Mouse (Mus musculus) brain, embryonic 14.5 days (tissue): ENCODE results near the gene Ptbp1. TPM values are rescaled to one million over a fixed set of nuclear protein-coding genes. Genes with fewer than 3 reads are reported as not detected.

Source experiments
- DNase-seq: peaks from one replicate; pipeline ENCODE4 v3.0.0-alpha.2; 2011; ENCODE audit warnings: low read depth
- CTCF ChIP-seq: fragments of 200-500 bp; IDR thresholded peaks from 2 replicates; pipeline ENCODE4 v1.5.1; 2012; ENCODE audit warnings: inconsistent platforms, mild to moderate bottlenecking, moderate library complexity, borderline replicate concordance; ENCODE audit not compliant: insufficient read depth, insufficient read length; ENCODE audit errors: extremely low read depth
- POLR2A ChIP-seq: fragments of 200-500 bp; IDR thresholded peaks from 2 replicates; pipeline ENCODE4 v1.6.1; 2012; ENCODE audit warnings: mild to moderate bottlenecking, inconsistent platforms, borderline replicate concordance; ENCODE audit not compliant: poor library complexity, insufficient read depth, insufficient read length, severe bottlenecking; ENCODE audit errors: extremely low read depth
- polyA plus RNA-seq: library from polyadenylated mRNA; depleted of rRNA; stranded (reverse); fragments of >200 nt; gene quantifications from 2 replicates; pipeline ENCODE4 v1.2.3, GENCODE M21; 2012

The Ptbp1 gene
- polyA plus RNA-seq, 1 experiment: 194 TPM

DNA sequence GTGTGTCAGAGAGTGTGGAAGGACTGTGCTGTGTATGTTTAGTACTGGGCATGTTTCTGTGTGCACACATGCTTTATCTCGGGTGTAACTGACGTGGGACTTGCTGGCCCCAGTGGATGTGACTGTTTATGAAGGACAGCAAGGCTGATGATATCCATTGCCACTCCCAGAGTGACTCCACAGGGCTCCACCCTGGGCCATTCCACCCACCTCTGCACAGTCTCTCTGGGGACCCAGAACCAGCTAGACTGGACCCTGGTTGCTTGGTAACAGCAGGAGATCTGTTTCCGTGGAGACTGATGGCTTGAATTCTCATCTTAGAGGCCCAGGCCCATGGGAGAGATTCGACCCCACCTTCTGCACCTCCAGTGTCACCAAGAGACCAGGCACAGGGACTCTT is 36.0 kb upstream of the Ptbp1 start:
- TF ChIP-seq POLR2A: no peak
- no peak for TF ChIP-seq CTCF
- no peak for DNase-seq

DNA sequence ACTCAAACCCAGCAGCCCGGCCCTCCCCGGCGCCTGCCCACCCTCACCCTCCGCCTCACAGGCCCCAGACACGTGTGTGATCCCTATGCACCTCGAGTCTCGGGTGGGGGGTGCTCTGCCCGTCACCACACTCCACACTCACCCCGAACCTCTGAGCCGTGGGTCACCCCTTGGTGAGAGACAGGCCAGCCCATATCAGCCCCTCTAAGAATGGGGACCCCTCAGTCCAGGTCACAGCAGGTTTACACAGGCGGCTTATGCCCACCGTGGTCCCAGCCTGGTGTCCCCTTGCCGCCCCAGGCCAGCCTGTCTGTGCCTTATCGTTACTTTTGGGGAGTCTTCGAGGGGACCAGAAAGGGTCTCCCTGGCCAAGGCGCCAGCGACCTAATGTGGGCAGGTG is 34.6 kb upstream of the Ptbp1 start:
- TF ChIP-seq POLR2A (no peak), CTCF (no peak)
- no peak for DNase-seq

- no peak for DNase-seq
- TF ChIP-seq POLR2A: no peak
- no peak for TF ChIP-seq CTCF
Measured at GRCm38 (mm10) chr10:79820277-79820676, 34.0 kb upstream of the Ptbp1 start.

DNA sequence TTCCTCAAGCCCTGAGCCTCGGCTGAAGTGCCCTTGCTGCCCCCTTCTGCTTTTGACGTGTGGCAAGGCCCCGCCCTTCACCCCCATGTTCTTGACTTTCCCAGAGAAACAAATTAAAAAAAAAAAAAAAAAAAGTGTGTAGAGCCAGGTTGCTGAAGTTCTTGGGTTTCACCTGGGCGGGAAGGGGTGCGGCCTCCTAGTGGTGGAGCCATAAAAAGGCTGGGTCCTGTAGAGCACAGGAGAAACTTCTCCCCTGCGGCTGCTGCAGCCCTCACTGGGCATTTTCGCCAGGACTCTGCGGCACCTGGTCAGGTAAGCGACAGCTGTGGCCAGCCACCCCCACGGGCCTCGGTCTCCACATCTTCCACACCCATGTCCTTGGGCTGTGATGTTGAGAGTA is 33.4 kb upstream of the Ptbp1 start, which contains the start of gene Misp:
Gene Misp, plus strand, starts transcription at position 208 of the 400 bp plus-strand sequence.
- DNase-seq: no peak
- no peak for TF ChIP-seq POLR2A
- peak; percentile 24; the same call in 1 of the 2 replicates for TF ChIP-seq CTCF

DNA sequence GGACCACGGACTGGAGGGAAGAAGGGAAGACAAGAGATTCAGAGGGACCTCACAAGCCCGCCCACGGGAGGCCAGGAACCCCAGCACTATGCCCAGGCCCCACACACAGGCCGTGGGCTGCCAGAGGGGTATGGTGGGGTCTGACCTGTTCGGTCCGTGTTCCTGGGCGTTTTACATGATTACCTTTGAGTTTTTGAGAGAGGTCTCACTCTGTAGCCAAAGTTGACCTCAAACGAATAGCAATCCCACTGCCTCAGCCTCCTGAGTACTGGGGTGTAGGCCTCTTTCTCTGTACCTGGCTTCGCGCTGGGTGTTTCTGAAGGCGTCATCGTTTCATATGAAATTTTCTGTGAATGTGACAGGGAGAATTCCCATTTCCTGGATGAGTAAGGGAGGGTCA is 32.5 kb upstream of the Ptbp1 start:
- no peak for TF ChIP-seq POLR2A
- no peak for TF ChIP-seq CTCF
- DNase-seq: no peak

DNA sequence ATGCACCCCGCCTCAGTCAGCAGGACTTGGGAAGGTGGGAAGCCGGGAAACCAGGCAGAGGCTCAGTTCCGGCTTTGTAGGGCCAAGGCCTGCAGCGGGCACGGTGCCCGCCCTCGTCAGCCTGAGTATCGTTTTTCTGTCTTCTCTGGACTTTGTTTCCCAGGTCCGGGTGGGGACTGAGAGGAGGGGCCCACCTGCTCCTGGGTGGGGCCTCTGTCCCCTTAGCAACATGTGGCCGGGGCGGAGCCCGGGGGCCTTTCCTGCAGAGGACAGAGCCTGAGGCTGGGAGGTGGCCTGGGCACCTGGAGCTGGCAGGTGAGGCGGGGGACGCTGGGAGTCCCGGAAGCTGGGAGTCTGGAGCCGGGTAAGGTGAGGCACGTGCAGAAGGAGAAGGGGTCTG is 31.9 kb upstream of the Ptbp1 start:
- TF ChIP-seq CTCF (no peak), POLR2A (no peak)
- no peak for DNase-seq

- no peak for DNase-seq
- TF ChIP-seq CTCF (no peak), POLR2A (no peak)
Measured at GRCm38 (mm10) chr10:79823011-79823410, 31.2 kb upstream of the Ptbp1 start.

- DNase-seq: no peak
- TF ChIP-seq CTCF (no peak), POLR2A (no peak)
Measured at GRCm38 (mm10) chr10:79824413-79824812, 29.8 kb upstream of the Ptbp1 start.

DNA sequence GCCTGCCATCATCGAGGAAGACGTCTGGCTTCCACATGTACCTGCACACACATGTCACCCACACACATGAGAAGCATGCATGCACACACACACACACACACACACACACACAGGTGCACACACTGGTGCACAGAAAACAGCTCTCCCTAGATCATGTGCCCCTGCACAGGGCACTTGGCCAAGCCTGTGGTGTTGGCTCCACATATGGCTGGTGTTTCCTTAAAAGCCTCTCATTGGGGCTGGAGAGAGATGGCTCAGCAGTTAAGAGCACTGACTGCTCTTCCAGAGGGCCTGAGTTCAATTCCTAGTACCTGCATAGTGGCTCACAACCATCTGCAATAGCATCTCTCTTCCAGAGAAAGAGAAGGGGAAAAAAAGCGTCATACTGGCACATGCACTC is 22.6 kb upstream of the Ptbp1 start:
- DNase-seq: no peak
- no peak for TF ChIP-seq CTCF

DNA sequence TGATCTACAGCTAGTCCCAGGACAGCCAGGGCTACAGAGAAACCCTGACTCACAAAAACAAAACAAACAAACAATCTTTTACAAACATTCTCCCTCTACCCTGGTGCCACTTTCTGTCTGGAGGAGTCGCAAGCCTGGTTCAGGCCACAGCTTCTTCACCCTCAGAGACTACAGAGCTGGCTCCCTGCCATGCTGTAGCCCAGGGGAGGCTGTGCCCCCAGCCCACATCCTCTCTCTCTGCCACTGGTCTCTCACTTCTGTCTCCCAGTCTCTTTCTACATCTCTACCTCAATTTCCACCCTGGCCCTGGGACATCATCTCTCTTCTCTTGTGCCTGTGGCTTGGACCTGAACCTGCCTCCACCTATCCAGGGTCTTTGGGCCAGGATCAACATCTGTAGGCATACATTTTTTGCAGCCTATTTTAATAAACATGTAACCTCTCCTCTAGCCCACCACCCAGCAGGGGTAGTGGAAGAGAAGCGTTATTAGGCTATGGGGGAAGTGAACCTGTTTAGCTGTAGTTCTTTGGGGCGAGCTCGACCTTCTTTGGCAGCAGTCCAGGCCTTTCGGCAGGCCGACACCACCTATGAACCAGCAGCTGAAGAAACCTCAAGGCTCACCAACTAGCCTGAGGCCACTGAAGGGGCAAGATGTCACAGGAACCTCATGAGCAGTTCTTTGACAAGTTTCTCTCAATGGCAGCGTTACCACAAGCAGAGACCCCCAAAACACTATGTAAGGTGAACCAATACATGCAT is 22.0 kb upstream of the Ptbp1 start:
- TF ChIP-seq CTCF (no peak), POLR2A (no peak)
- DNase-seq: no peak

GRCm38 (mm10) chr10:79832786-79833181 is 21.4 kb upstream of the Ptbp1 start:
- no peak for DNase-seq
- TF ChIP-seq CTCF: no peak

- peak; percentile 98 for TF ChIP-seq CTCF
- TF ChIP-seq POLR2A: no peak
- peak; percentile 88 for DNase-seq
Measured at GRCm38 (mm10) chr10:79834769-79835398, 19.3 kb upstream of the Ptbp1 start.

DNA sequence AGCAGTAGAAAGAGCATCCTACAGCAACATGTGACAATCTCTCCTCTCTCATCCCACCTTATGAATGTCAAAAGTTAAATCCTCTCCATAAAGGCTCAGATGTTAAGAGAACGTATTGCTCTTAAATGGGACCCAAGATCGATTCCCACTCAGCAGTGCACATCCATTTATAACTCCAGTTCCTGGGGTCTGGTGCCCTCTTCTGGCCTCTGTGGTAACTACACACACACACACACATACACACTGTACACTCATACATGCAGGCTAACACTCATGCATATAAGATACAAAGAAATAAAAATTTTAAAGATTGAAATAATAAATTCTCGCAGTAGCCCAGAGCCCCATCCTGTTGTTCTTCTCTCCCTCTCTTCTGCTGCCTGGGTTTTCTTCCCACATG is 17.3 kb upstream of the Ptbp1 start:
- no peak for DNase-seq
- TF ChIP-seq CTCF (peak; percentile 18; the same call in 1 of the 2 replicates), POLR2A (no peak)
